Mouse (Mus musculus) 3T3-L1 (cell line): ENCODE measurements around the gene Cyfip2.
"Not testable (repeated sequence)": the region's sequence is repeated elsewhere in the genome, so short reads cannot be mapped to it uniquely, and the experiment has no call there.

Source experiments
- DNase-seq: peaks from one replicate; pipeline ENCODE4 v3.0.0-alpha.2; 2015; ENCODE audit warnings: low read depth, low spot score

Gene Cyfip2

GRCm38 (mm10) chr11:46194175-46194574, 118.5 kb downstream of the Cyfip2 start:
- no peak for DNase-seq

GRCm38 (mm10) chr11:46188283-46188682, 124.4 kb downstream of the Cyfip2 start:
- no peak for DNase-seq

GRCm38 (mm10) chr11:46185486-46185885, 127.2 kb downstream of the Cyfip2 start:
- DNase-seq, result no peak

GRCm38 (mm10) chr11:46184946-46185345, 127.7 kb downstream of the Cyfip2 start:
- DNase-seq, result no peak

- DNase-seq, result not testable (repeated sequence)
These were observed 130.6 kb downstream of the Cyfip2 start for GRCm38 (mm10) chr11:46182031-46182430.

- no peak for DNase-seq
These were observed 135.2 kb downstream of the Cyfip2 start for GRCm38 (mm10) chr11:46177246-46178043.

GRCm38 (mm10) chr11:46176155-46176554, 136.5 kb downstream of the Cyfip2 start:
- DNase-seq, result no peak

- no peak for DNase-seq
These were observed 140.5 kb downstream of the Cyfip2 start for GRCm38 (mm10) chr11:46172128-46172527.

GRCm38 (mm10) chr11:46169908-46170307, 142.8 kb downstream of the Cyfip2 start:
- no peak for DNase-seq

- DNase-seq, result no peak
These were observed 144.2 kb downstream of the Cyfip2 start for GRCm38 (mm10) chr11:46168506-46168905.

- DNase-seq, result no peak
These were observed 146.6 kb downstream of the Cyfip2 start, which contains the start of gene Nipal4 for GRCm38 (mm10) chr11:46165866-46166585. Nipal4 (minus strand) TSS chr11:46166508.

GRCm38 (mm10) chr11:46157462-46157861, 155.2 kb downstream of the Cyfip2 start:
- no peak for DNase-seq

- no peak for DNase-seq
These were observed 155.7 kb downstream of the Cyfip2 start for GRCm38 (mm10) chr11:46156945-46157344.

- no peak for DNase-seq
These were observed 166.0 kb downstream of the Cyfip2 start for GRCm38 (mm10) chr11:46146619-46147018.

GRCm38 (mm10) chr11:46145163-46145875, 167.3 kb downstream of the Cyfip2 start:
- DNase-seq, result no peak
